Mouse (Mus musculus) forebrain, embryonic 11.5 days (tissue): ENCODE data around the gene Rexo1. TPM values are rescaled to one million over a fixed set of nuclear protein-coding genes. Genes with fewer than 3 reads are reported as not detected.

Experiments
- ATAC-seq: fragments of 200-750 bp; cut with Nextera tagmentation; replicated peaks from 2 replicates; pipeline ENCODE4 v1.8.0; 2017; ENCODE audit warnings: moderate TSS enrichment; ENCODE audit not compliant: low FRiP score
- DNase-seq: peaks from one replicate; pipeline ENCODE4 v3.0.0-alpha.2; 2017; ENCODE audit warnings: low spot score
- H3K27ac ChIP-seq: fragments of 300-500 bp; sonication (generic); 2 replicates; pipeline ENCODE4 v1.5.1; 2014; ENCODE audit warnings: low read depth, low read length
- H3K27me3 ChIP-seq: fragments of 300-500 bp; sonication (generic); 2 replicates; pipeline ENCODE4 v1.6.1; 2014; ENCODE audit warnings: mild to moderate bottlenecking, low read length, mixed read lengths; ENCODE audit not compliant: control insufficient read depth, insufficient read depth
- H3K36me3 ChIP-seq: fragments of 300-500 bp; sonication (generic); 2 replicates; pipeline ENCODE4 v1.6.1; 2014; ENCODE audit warnings: mild to moderate bottlenecking, low read length, moderate library complexity, mixed read lengths; ENCODE audit not compliant: control insufficient read depth, insufficient read depth
- H3K4me1 ChIP-seq: fragments of 300-500 bp; sonication (generic); replicated peaks from 2 replicates; pipeline ENCODE4 v1.6.1; 2014; ENCODE audit warnings: low read length, mixed read lengths; ENCODE audit not compliant: control insufficient read depth, insufficient read depth
- H3K4me2 ChIP-seq: fragments of 300-500 bp; sonication (generic); 2 replicates; pipeline ENCODE4 v1.6.1; 2014; ENCODE audit warnings: low read depth, mild to moderate bottlenecking, low read length, moderate library complexity, mixed read lengths; ENCODE audit not compliant: severe bottlenecking
- H3K4me3 ChIP-seq: fragments of 300-500 bp; sonication (generic); 2 replicates; pipeline ENCODE4 v1.5.1; 2014; ENCODE audit warnings: low read depth, low read length
- H3K9ac ChIP-seq: fragments of 300-500 bp; sonication (generic); 2 replicates; pipeline ENCODE4 v1.6.1; 2014; ENCODE audit warnings: low read length
- H3K9me3 ChIP-seq: fragments of 300-500 bp; sonication (generic); 2 replicates; pipeline ENCODE4 v1.6.1; 2016; ENCODE audit warnings: low read length, mixed read lengths; ENCODE audit not compliant: control insufficient read depth
- WGBS: fragments of 180-500 bp; shearing (Covaris S2); extraction: QIAGEN DNeasy Blood & Tissue Kit; methylation state at CpG from one replicate; pipeline ENCODE4 v1.1.7; 2014; 5-methylcytosine and 5-hydroxymethylcytosine counted together
- polyA plus RNA-seq: library from polyadenylated mRNA; unstranded; fragments of >200 nt; fragmentation: Nextera tagmentation; extraction: Ambion mirVana; gene quantifications from 2 replicates; pipeline ENCODE4 v1.2.1, GENCODE M21; 2014

The Rexo1 gene
- polyA plus RNA-seq, 1 experiment from 2014 or later: 37.1 TPM

- DNase-seq (no peak), ATAC-seq (no peak)
- no peak overlapping the region for H3K4me2 ChIP-seq
- H3K9ac ChIP-seq: no peak overlapping the region
- no peaks in the 10 kb centered on the region for H3K4me1 ChIP-seq
- H3K27ac ChIP-seq: no peak overlapping the region
- H3K9me3 ChIP-seq: no peaks in the 10 kb centered on the region
- no peak overlapping the region for H3K4me3 ChIP-seq
- H3K36me3 ChIP-seq: peaks cover 5% of the 10 kb centered on the region; the same call in 1 of the 2 replicates
- WGBS: 93% methylated on average over 8 of the region's 8 CpGs
- H3K27me3 ChIP-seq: no peaks in the 10 kb centered on the region
Measured at GRCm38 (mm10) chr10:80553575-80553974, 7.8 kb downstream of the Rexo1 start.

- Histone ChIP-seq H3K36me3 (peaks cover 8% of the 10 kb centered on the region; the same call in 1 of the 2 replicates), H3K27ac (no peak overlapping the region), H3K4me3 (no peak overlapping the region), H3K4me1 (no peaks in the 10 kb centered on the region), H3K9me3 (no peaks in the 10 kb centered on the region), H3K9ac (no peak overlapping the region), H3K4me2 (no peak overlapping the region), H3K27me3 (no peaks in the 10 kb centered on the region)
- DNase-seq (no peak), ATAC-seq (no peak)
- WGBS: 66% methylated on average over 9 of the region's 9 CpGs
Measured at GRCm38 (mm10) chr10:80552364-80552763, 9.0 kb downstream of the Rexo1 start.

GRCm38 (mm10) chr10:80549279-80549678, 12.1 kb downstream of the Rexo1 start:
- Histone ChIP-seq H3K36me3 (peaks cover 14% of the 10 kb centered on the region; the same call in 1 of the 2 replicates), H3K27me3 (no peaks in the 10 kb centered on the region), H3K4me2 (no peak overlapping the region), H3K4me1 (no peaks in the 10 kb centered on the region), H3K9ac (no peak overlapping the region), H3K27ac (no peak overlapping the region), H3K9me3 (no peaks in the 10 kb centered on the region), H3K4me3 (no peak overlapping the region)
- ATAC-seq: no peak
- no peak for DNase-seq
- 97% methylated on average over 21 of the region's 21 CpGs for WGBS

GRCm38 (mm10) chr10:80548428-80549006, 12.8 kb downstream of the Rexo1 start:
- 76% methylated on average over 10 of the region's 10 CpGs for WGBS
- 0 out of 2 replicates have a peak, but pooled peaks have one; percentile 47 for ATAC-seq

GRCm38 (mm10) chr10:80547539-80547938, 13.8 kb downstream of the Rexo1 start:
- ATAC-seq: no peak
- DNase-seq: no peak
- H3K27ac ChIP-seq: no peak overlapping the region
- H3K36me3 ChIP-seq: peaks cover 19% of the 10 kb centered on the region
- WGBS: 92% methylated on average over 15 of the region's 15 CpGs
- H3K27me3 ChIP-seq: no peaks in the 10 kb centered on the region
- H3K9me3 ChIP-seq: no peaks in the 10 kb centered on the region
- H3K9ac ChIP-seq: no peak overlapping the region
- no peak overlapping the region for H3K4me3 ChIP-seq
- H3K4me2 ChIP-seq: no peak overlapping the region
- no peaks in the 10 kb centered on the region for H3K4me1 ChIP-seq

More at GRCm38 (mm10) chr10:80548428-80549006, 12.8 kb downstream of the Rexo1 start:
- H3K27ac ChIP-seq: no peak overlapping the region
- H3K4me2 ChIP-seq: no peak overlapping the region
- no peak overlapping the region for H3K4me3 ChIP-seq
- H3K4me1 ChIP-seq: no peaks in the 10 kb centered on the region
- H3K9ac ChIP-seq: no peak overlapping the region
- no peaks in the 10 kb centered on the region for H3K27me3 ChIP-seq
- peak; percentile 86 for DNase-seq
- no peaks in the 10 kb centered on the region for H3K9me3 ChIP-seq
- peaks cover 19% of the 10 kb centered on the region; the same call in 1 of the 2 replicates for H3K36me3 ChIP-seq

GRCm38 (mm10) chr10:80546945-80547344, 14.4 kb downstream of the Rexo1 start:
- Histone ChIP-seq H3K36me3 (peaks cover 19% of the 10 kb centered on the region), H3K27me3 (no peaks in the 10 kb centered on the region), H3K4me1 (no peaks in the 10 kb centered on the region), H3K9me3 (no peaks in the 10 kb centered on the region), H3K4me2 (no peak overlapping the region), H3K9ac (no peak overlapping the region), H3K27ac (no peak overlapping the region), H3K4me3 (no peak overlapping the region)
- DNase-seq (no peak), ATAC-seq (no peak)
- WGBS: 96% methylated on average over 4 of the region's 4 CpGs

- Histone ChIP-seq H3K27ac (no peak overlapping the region), H3K36me3 (peaks cover 19% of the 10 kb centered on the region), H3K27me3 (no peaks in the 10 kb centered on the region), H3K4me2 (no peak overlapping the region), H3K9me3 (no peaks in the 10 kb centered on the region), H3K9ac (no peak overlapping the region), H3K4me1 (no peaks in the 10 kb centered on the region), H3K4me3 (no peak overlapping the region)
- 93% methylated on average over 8 of the region's 8 CpGs for WGBS
- DNase-seq (no peak), ATAC-seq (no peak)
Measured at GRCm38 (mm10) chr10:80545590-80545989, 15.8 kb downstream of the Rexo1 start.

GRCm38 (mm10) chr10:80543873-80544272, 17.5 kb downstream of the Rexo1 start:
- Histone ChIP-seq H3K4me3 (no peak overlapping the region), H3K36me3 (peaks cover 14% of the 10 kb centered on the region), H3K27ac (no peak overlapping the region), H3K9ac (no peak overlapping the region), H3K4me1 (no peaks in the 10 kb centered on the region), H3K4me2 (no peak overlapping the region), H3K9me3 (no peaks in the 10 kb centered on the region), H3K27me3 (no peaks in the 10 kb centered on the region)
- no peak for ATAC-seq
- WGBS: 95% methylated on average over 14 of the region's 14 CpGs
- no peak for DNase-seq

GRCm38 (mm10) chr10:80539493-80539892, 21.9 kb downstream of the Rexo1 start:
- Histone ChIP-seq H3K27me3 (peaks cover 7% of the 10 kb centered on the region), H3K9ac (no peak overlapping the region), H3K27ac (no peak overlapping the region), H3K9me3 (no peaks in the 10 kb centered on the region), H3K4me2 (no peak overlapping the region), H3K36me3 (peaks cover 6% of the 10 kb centered on the region), H3K4me1 (0 out of 2 replicates have a peak, but pooled peaks cover 2% of the 10 kb centered on the region), H3K4me3 (no peak overlapping the region)
- 59% methylated on average over 5 of the region's 5 CpGs for WGBS
- DNase-seq (no peak), ATAC-seq (no peak)
